Mouse (Mus musculus) G1E (cell line): ENCODE results near the gene Pitpnc1.

ENCODE experiments used
- CTCF ChIP-seq: IDR thresholded peaks from 2 replicates; pipeline ENCODE4 v1.5.1; 2012; ENCODE audit warnings: low read depth, low read length, inconsistent platforms, mixed read lengths
- GATA1 ChIP-seq: IDR thresholded peaks from 2 replicates; pipeline ENCODE4 v1.6.1; 2012; ENCODE audit warnings: borderline replicate concordance, low read length, inconsistent platforms, mixed read lengths
- TAL1 ChIP-seq: conservative IDR thresholded peaks from 2 replicates; pipeline ENCODE4 v1.6.1; 2012; ENCODE audit warnings: low read depth, low read length, inconsistent platforms, mixed read lengths

DNA sequence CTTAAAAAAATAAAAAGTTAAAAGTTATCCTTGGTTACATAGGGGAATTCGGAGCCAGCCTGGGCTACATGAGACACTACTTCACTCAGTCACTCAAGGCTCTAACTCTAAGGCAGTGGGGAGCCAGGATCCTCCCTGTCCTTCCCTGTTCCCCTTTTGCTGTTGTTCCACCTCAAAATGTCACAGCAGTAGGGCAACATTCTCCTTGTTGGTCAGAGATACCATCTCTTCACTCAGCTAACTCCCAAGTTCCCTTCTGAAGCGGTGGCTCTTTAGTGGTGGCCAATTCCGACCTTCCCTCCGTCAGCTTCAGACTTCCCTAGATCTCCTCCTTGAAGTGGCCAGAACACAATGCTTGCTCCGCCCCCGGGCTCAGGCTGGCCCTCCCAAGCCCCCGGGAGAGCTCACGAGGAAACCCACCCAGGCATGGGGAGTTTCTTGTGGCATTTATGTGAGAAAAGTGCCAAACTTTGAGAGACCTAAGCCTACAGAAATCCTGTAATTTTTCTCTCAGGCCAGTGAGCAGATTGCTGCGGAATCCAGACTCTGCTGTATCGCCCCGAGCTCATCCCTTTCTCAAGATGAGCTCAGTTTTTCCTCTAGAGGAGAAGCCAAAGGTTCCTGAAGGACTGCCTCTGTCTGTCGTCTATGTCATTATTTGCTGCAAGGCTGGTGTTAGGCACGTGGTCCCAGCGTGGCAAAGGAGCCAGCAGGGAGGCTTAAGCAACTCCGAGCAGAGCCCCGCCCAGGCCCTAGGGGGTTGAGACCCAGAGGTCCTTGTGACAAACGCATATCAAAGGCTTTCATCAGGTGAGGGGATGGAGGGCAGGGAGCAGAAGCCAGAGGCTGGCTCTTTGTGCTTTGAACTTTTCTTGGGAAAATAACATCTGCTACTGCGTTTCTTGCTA is 40.1 kb upstream of the Pitpnc1 start:
- TF ChIP-seq CTCF (no peak), GATA1 (no peak), TAL1 (no peak)
